Mouse (Mus musculus) testis, adult 2 months (tissue): Measurements from ENCODE around the gene Tnk1. TPM values are rescaled to one million over a fixed set of nuclear protein-coding genes. Genes with fewer than 3 reads are reported as not detected.
A peak's percentile ranks its signal among the peaks of the same experiment; 100 is the strongest.

Source experiments
- H3K27ac ChIP-seq: fragments of 200-500 bp; 2 replicates; pipeline ENCODE4 v1.5.1; 2012; ENCODE audit warnings: low read depth, low read length; ENCODE audit not compliant: control insufficient read depth, insufficient read depth
- H3K27me3 ChIP-seq: fragments of 200-500 bp; 2 replicates; pipeline ENCODE4 v1.6.1; 2012; ENCODE audit warnings: mild to moderate bottlenecking, low read length, moderate library complexity; ENCODE audit not compliant: control insufficient read depth, insufficient read depth
- H3K36me3 ChIP-seq: fragments of 200-500 bp; 2 replicates; pipeline ENCODE4 v1.6.1; 2012; ENCODE audit warnings: mild to moderate bottlenecking, low read length; ENCODE audit not compliant: control insufficient read depth, insufficient read depth
- H3K4me1 ChIP-seq: fragments of 200-500 bp; 2 replicates; pipeline ENCODE4 v1.6.1; 2012; ENCODE audit warnings: low read length; ENCODE audit not compliant: control insufficient read depth, insufficient read depth
- H3K4me3 ChIP-seq: fragments of 200-500 bp; 2 replicates; pipeline ENCODE4 v1.5.1; 2012; ENCODE audit warnings: low read depth, mild to moderate bottlenecking, low read length, moderate library complexity, mixed read lengths; ENCODE audit not compliant: control insufficient read depth
- CTCF ChIP-seq: fragments of 200-500 bp; IDR thresholded peaks from 2 replicates; pipeline ENCODE4 v1.5.1; 2012; ENCODE audit warnings: low read depth, mild to moderate bottlenecking, inconsistent platforms, low read length, moderate library complexity; ENCODE audit not compliant: control insufficient read depth, insufficient read depth, insufficient replicate concordance
- POLR2A ChIP-seq: fragments of 200-500 bp; IDR thresholded peaks from 2 replicates; pipeline ENCODE4 v1.6.1; 2012; ENCODE audit warnings: low read depth, mild to moderate bottlenecking, inconsistent platforms, low read length, moderate library complexity; ENCODE audit not compliant: control insufficient read depth
- polyA plus RNA-seq: library from polyadenylated mRNA; depleted of rRNA; stranded (reverse); fragments of >200 nt; gene quantifications from 2 replicates; pipeline ENCODE4 v1.2.3, GENCODE M21; 2012; rRNA removed

Gene Tnk1
- 1.6 and 1.9 TPM in 2 replicates for polyA plus RNA-seq

GRCm38 (mm10) chr11:69858113-69858998, at the start of gene Tnk1:
Gene Tnk1 (minus strand): TSS chr11:69858730.
- no peak within 1 kb of the TSS for H3K4me3 ChIP-seq
- H3K27ac ChIP-seq, result no peak within 1 kb of the TSS

GRCm38 (mm10) chr11:69904311-69904710, 45.8 kb upstream of the Tnk1 start:
- Histone ChIP-seq H3K27me3 (no peaks in the 10 kb centered on the region), H3K36me3 (peaks cover 4% of the 10 kb centered on the region), H3K27ac (no peak overlapping the region), H3K4me3 (no peak overlapping the region), H3K4me1 (peaks cover 6% of the 10 kb centered on the region)
- TF ChIP-seq POLR2A (no peak), CTCF (no peak)

More at GRCm38 (mm10) chr11:69858113-69858998, at the start of gene Tnk1:
- no peaks in the 10 kb centered on the region for H3K36me3 ChIP-seq
- H3K4me1 ChIP-seq, result peaks cover 12% of the 10 kb centered on the region
- H3K27me3 ChIP-seq, result no peaks in the 10 kb centered on the region
- TF ChIP-seq POLR2A (no peak), CTCF (no peak)

GRCm38 (mm10) chr11:69902972-69903371, 44.4 kb upstream of the Tnk1 start:
- H3K27me3 ChIP-seq, result no peaks in the 10 kb centered on the region
- H3K4me1 ChIP-seq, result peaks cover 6% of the 10 kb centered on the region
- H3K4me3 ChIP-seq, result peak overlapping the region; percentile 83
- peaks cover 4% of the 10 kb centered on the region for H3K36me3 ChIP-seq
- TF ChIP-seq CTCF, result no peak
- no peak for TF ChIP-seq POLR2A
- H3K27ac ChIP-seq, result no peak overlapping the region

GRCm38 (mm10) chr11:69901993-69902392, 43.5 kb upstream of the Tnk1 start:
- peaks cover 6% of the 10 kb centered on the region for H3K4me1 ChIP-seq
- H3K27me3 ChIP-seq, result no peaks in the 10 kb centered on the region
- no peak for TF ChIP-seq CTCF
- no peak for TF ChIP-seq POLR2A
- H3K27ac ChIP-seq, result peak overlapping the region; percentile 21
- H3K36me3 ChIP-seq, result peaks cover 1% of the 10 kb centered on the region
- peak overlapping the region; percentile 83 for H3K4me3 ChIP-seq

GRCm38 (mm10) chr11:69901406-69901846, 42.9 kb upstream of the Tnk1 start:
- Histone ChIP-seq H3K27ac (peak overlapping the region; percentile 90), H3K27me3 (no peaks in the 10 kb centered on the region), H3K36me3 (no peaks in the 10 kb centered on the region; the same call in none of the 2 replicates), H3K4me1 (peaks cover 6% of the 10 kb centered on the region), H3K4me3 (peak overlapping the region; percentile 83)
- no peak for TF ChIP-seq CTCF
- peak; percentile 80 for TF ChIP-seq POLR2A

GRCm38 (mm10) chr11:69900471-69901405, 42.2 kb upstream of the Tnk1 start, which contains the start of the genes 2810408A11Rik and Neurl4:
Gene 2810408A11Rik (minus strand): TSS chr11:69900987.
Gene Neurl4 (plus strand): TSS chr11:69901072.
- Histone ChIP-seq H3K36me3 (no peaks in the 10 kb centered on the region; the same call in none of the 2 replicates), H3K4me1 (peaks cover 6% of the 10 kb centered on the region), H3K27ac (peak within 1 kb of the TSS; percentile 90), H3K27me3 (no peaks in the 10 kb centered on the region), H3K4me3 (peak within 1 kb of the TSS; percentile 83)
- TF ChIP-seq CTCF, result no peak
- peak; percentile 68 for TF ChIP-seq POLR2A

DNA sequence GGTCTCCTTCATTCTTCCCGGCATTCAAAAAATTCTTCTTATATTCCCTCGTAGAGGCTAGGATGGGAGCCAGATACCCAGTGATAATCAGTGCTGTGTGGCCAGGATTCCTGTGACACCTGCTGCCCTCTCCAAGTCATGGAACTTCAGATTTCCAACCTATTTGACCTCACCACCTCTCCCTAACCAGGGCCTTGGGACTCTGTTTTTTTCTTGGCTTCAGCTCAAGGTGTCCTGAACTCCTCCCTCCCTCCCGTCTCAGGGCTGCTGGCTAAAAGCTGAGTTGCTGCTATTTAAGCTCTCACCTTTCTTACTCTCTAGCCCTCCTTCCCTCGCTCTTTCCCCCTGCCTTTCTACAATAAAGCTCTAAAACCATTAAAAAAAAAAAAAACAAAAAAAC, 41.3 kb upstream of the Tnk1 start:
- no peaks in the 10 kb centered on the region; the same call in none of the 2 replicates for H3K36me3 ChIP-seq
- peak overlapping the region; percentile 82 for H3K4me3 ChIP-seq
- no peak for TF ChIP-seq CTCF
- TF ChIP-seq POLR2A, result no peak
- peaks cover 6% of the 10 kb centered on the region for H3K4me1 ChIP-seq
- H3K27me3 ChIP-seq, result no peaks in the 10 kb centered on the region
- H3K27ac ChIP-seq, result no peak overlapping the region
